Mouse (Mus musculus) testis, postnatal 14 days (tissue): Measurements from ENCODE around the gene Trub2.

ENCODE experiments used
- DNase-seq: peaks from one replicate; pipeline ENCODE4 v3.0.0; 2021; ENCODE audit warnings: low spot score

Gene Trub2

DNA sequence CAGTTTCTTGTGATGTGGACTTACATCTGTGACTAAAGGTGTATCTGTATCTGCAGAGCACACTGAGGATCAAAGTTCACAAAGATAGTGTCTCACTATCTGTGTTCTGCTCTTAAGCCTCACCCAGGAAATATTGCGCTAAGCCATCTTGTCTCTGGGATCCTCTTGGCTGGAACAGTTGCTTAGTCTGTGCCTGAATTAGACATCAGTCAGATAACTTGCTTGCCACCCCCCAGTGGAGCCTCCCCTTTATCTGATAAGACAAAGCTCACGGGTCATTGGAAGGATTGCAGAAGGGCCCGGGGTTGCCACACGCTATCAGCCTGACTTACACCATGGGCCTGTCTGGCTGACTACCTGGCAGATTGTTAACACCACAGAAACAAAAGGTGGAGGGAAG lies 15.0 kb downstream of the Trub2 start:
- DNase-seq: no peak

DNA sequence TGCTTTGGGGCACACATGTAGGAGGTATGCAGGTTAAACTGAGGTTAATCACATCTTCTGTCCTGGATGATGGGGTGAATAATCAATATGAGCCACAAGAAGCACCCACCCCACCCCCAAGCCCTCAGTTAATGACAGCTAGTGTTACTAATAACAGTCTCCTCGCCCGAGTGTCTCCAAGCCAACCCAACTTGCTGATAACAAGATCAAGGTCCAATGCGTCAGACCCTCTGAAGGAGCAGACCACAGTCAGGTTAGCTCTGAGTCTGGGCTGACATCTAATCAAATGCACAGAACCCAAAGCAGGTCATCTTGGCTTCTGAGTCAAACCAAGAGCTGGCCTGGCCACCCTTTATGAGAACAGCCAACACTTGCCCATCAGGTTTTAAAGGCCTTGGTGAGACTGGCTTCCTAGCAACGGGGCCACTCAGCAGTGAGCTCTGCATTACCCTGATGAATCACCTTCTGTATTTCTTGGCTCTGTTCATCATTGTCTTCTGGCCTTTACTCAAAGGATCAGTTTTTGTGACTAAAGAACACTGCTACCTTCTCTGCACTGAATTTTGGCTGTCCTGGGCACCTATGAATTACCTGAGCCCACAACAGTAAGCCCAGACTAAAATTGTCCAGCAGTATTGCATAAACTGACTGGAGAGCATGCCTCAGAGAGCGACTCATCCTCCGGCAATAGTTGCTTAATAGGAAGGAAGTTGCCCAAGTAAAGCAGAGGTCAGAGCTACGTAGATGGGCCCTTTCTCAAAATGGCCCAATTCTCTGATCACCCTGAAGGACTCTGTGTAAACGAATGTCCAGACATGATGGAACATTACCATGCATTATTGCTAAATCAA lies 16.5 kb downstream of the Trub2 start:
- DNase-seq: no peak

DNA sequence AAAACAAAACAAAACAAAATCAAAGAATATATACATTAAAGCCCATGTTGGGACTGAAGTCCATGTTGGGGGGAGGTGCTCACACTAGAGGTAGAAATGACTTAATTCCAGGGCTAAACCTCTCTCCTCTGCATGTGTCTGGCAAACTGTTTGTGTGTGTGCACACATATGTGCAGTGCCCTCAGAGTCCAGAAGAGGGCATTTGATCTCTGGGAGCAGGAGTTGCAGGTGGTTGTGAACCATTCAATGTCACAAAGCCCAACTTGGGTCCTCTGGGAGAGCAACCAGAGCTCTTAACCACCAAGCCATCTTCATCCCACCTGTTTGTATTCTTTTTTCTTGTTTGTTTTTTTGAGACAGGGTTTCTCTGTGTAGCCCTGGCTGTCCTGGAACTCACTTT lies 18.1 kb downstream of the Trub2 start:
- DNase-seq: no peak

DNA sequence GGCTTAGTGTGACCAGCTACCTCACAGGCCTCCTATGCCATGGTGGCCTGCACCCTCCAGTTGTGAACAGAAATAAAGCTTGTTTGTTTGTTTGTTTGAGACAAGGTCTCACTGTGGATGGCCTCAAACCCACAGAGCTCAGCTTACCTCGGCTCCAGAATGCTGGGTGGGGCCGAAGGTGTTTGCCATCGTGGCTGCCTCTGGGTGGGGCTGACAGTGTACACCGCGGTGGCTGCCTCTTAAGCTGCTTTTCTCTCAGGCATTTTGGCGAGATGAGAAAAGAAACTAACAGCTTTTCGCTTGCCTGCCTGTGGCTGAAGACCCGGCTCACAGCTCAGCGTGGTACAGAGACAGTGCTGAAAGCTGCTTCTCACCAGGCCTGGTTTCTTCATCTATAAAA lies 19.4 kb downstream of the Trub2 start:
- DNase-seq: no peak

DNA sequence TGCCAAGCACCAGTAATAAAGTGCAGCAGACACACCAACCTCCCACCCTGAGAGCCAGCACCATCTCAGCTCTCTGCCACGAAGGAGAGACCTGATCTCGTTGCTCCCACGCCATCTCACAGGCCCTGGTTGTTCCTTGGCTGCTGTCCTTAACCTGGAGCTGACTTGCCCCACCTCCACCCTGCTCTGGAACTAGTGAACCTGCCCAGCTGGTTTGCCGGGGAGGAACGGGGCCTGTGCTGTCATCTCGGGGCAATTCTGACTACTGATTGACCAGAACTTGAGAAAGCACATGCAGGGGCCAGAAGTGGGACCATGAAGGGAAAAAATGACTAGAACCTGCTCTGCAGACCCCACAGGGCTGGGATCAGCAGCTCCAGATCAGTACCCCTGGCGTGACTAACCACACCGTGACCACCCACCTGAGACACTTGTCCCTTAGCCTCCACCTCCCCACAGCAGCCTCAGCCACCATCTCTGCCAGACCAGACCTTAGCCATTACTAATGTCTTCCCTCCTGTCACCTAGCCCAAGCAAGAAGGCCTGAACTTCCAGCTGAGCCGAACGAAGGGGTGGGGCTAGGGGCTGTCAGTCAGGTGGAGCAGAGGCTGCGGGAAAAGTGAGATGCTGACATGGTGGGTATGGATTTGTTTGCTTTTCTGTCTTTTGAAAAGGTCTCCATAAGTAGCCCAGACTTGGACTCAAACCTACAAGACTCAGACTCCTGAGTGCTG lies 20.2 kb downstream of the Trub2 start:
- DNase-seq: no peak

DNA sequence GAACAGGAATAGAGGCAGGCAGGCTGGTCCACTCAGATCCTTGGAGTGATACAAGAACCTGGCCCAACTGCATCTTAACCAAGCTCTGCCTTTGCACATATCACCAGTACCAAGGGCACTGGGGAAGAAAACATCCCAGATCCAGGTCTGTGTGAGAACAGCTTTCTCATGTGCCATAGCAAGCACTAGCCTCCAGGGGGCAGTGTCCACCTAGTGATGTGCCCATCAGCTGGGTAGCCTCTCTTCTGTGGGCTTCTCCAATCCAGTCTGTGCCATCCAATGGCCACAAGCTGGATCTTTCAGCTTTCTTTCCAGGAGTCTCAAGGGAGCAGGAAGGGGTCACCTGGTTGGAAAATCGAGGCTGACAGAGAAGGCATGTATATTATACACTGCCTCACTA lies 23.5 kb downstream of the Trub2 start:
- DNase-seq: no peak

DNA sequence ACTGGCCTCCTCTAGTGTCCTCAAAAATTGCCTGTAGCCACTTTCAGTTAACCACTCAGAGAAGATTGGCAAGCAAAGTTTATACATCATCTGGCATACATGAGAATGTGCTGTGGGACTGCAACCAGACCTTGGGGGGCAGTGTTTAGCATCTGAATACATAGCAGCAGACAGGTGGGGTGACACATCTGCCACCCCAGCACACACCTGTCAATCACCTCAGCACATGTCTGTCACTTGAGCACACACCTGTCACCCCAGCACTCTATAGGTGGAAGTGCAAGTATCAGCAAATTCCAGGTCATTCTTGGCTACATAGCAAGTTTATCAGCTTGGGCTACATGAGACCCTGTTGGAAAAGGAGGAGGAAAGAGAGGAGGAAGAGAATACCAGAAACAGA lies 32.6 kb downstream of the Trub2 start:
- DNase-seq: no peak

DNA sequence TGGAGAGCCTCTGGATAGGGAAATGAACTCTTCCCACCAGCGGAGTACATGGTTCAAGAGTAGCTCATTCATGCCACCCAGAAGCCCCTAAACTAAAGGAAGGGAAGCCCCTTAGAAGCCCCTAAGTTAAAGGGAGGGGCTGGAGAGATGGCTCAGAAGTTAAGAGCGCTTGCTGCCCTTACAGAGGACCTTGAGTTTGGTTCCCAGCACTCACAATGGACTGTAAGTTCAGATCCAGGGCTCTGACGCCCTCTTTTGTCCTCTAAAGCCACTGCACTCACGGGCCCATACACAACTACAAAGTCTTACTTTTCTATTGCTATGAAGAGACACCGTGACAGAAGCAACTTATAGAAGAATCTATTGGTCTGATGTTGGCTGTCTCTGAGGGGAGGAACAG lies 35.9 kb downstream of the Trub2 start:
- DNase-seq: no peak

DNA sequence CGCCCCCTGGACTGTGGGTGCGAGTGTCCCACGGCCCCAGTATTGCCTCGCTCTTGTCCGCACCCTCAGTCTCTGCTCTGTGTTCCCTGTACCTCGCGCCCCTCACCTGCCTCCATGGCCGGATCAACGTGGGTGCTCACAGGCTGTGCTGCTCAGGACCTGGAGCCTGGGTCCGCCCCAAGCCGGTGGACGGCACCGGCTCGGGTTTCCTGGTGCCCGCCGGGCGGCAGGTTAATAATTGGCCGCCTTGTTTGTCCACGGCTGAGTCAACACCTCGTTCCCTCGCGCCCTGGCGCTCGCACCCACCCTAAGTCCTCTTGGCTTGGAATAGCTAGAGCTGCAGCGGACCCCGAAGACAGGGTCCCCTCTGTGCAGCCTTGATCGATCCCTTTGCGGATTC lies 36.8 kb downstream of the Trub2 start, which contains the start of gene Gm13420:
TSS of gene Gm13420 (minus strand) at position 189 of the 400 bp plus-strand sequence.
- no peak for DNase-seq

DNA sequence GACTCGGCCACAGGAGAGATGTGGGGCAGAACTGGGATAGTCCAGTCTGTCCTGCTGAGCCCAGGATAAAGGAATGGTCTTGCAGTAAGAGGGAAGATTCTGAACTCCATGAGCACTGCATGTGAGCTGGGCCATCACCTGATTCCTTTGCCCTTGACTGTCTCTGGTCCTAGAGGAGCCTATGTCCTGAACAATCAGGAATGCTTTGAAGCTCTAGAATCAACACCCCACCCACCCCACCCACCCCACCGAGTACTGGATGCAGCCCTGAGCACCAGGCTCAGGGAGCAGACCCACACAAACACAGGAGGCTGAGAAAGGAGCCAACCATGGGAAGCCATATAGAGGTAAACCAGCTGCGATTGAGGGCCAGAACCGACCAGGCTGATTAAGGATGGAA lies 39.8 kb downstream of the Trub2 start:
- DNase-seq: no peak

DNA sequence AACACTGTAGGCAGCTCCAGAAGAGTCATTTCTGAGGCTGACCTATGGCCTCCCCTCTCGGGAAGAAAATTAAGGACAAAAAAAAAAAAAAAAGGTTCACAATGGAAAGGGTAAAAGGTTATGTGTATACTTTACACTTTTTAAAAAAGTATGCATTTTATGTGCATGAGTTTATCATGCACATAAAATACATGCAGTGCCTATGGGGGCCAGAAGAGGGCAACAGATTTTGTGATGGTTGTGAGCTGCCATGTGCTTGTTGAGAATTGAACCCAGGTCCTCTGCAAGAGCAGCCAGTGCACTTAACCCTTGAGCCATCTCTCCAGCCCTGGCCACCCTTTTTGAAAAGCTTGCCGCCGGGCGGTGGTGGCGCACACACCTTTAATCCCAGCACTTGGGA lies 40.5 kb downstream of the Trub2 start:
- DNase-seq: no peak

DNA sequence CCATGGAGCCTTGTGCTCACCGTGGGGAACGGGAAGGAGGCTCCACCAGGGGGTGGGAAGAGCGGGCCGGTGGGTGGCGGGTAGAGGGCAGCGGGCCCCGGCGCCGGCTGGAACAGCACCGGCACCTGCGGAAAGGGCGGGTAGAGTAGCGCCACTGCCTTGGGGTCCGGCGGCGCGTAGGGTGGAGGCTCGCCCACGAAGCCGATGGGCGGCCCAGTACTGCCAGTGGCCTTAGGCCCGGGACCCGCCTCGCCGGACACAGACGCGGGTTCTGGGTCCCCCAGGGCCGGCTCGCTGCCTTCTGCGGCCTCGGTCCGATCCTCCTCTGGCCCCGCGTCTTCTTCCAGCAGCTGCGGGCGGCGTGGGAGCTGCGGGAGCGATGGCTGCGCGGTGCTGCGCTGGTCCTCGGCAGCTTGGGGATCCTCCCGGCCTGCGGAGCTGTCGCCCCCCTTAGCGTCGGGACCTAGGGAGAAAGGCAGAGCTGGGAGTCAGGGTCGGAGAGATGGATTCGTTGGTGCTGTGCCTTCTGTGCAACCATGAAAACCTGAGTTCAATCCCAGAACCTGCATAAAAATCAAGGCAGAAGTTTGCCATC lies 41.0 kb downstream of the Trub2 start:
- no peak for DNase-seq

DNA sequence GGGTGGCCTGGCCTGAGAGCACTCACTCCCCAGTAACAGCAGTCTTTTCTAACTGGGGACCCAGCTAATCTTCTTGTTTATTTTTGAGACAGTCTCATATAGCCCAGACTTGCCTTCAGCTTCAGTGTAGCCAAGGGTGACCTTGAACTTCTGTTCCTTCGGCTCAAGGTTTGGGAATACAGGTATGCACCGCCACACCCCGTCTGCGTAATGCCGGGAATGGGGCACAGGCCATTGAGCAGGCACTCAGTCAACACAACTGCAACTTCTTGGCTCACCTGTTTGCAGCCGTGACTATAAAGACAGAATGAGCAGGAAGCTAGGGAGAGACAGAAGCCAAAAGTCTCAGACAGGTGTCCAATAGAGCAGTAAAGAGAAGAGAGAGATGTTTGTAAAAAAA lies 44.0 kb downstream of the Trub2 start:
- no peak for DNase-seq

DNA sequence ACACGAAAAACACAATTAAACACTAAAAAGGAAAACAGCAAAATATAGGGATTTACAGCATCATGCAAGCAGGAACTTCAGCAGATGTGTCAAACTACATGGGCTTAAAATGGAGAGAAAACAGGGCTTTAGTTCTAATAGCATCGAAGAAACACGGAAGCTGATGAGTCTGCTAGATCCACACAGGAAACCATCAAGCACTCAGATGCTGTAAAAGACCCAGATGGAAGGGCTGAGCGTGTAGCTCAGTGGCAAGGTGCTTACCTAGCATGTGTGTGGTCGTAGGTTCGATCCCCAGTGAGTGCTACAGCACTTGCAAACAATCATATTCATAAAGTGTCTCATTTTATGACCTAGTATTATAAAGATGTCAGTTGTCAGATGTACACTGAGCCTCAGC lies 47.1 kb downstream of the Trub2 start:
- no peak for DNase-seq

DNA sequence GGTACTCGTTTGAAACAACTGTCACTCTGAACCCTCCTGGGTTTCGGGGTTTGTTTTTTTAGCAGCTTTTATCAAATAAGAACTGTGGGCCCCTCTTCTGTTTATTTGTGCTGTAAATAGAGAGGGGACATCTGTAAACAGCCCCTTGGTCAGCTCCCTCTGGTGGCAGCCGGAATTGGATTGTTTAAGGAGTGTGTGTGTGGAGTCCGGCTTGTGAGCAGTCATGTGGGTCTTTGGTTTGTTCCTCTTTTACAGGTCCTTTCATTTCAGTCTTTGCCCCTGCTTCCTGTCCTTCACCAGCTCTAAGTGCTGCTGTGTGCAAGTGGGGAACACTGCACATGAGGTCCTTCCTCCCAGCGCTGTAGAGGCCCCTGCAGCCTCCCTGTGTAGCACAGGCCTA lies 48.9 kb downstream of the Trub2 start:
- no peak for DNase-seq

DNA sequence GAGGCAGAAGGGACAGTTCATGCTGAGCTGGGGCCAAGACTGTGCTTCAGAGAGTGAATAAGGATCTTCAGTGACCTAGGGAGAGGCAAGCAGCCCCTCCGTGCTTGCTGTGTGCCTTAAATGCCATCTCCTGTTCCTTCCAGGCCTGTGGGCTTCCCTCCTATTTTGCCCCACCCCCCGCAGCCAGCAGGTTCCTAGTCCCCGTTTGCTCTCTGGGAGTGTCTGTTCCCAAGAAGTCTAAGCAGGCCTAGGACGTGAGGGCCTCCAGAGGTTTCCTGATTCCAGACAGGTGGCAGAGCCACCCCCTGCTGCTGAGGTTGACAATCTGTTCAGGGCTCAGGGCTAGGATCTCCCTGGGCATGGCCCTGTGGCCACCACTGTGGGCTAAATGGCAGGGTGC lies 49.5 kb downstream of the Trub2 start:
- DNase-seq: no peak

DNA sequence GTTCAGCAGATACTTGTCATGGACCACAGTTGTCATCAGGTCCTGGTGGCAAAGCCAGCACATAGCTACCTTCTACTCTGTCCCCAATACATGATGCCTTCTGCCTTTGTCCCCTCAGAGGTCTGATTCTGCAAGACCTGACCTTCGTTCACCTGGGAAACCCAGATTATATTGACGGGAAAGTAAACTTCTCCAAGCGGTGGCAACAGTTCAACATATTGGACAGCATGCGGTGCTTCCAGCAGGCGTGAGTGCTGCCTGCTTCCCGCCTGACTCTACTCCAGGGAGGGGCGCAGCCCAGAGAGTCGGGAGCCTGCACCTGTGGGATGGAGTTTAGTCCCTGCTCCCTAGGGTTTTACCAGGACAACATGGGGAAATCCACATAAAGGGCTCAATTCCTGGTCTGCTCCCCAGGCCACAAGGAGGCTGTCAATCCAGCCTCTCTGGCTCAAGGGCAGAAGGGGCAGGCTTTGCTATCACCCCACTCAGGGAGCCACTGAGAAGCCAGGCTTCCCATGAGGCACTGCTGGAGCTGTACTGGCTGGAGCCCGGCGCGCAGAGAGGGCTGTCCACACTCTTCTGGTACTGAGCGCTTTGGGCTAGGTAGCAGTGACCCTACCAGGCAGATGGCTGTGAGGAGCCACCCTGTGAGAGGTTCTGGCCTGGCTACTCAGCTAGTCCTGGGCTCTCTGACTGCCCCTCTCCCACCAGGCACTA lies 50.9 kb downstream of the Trub2 start:
- no peak for DNase-seq

DNA sequence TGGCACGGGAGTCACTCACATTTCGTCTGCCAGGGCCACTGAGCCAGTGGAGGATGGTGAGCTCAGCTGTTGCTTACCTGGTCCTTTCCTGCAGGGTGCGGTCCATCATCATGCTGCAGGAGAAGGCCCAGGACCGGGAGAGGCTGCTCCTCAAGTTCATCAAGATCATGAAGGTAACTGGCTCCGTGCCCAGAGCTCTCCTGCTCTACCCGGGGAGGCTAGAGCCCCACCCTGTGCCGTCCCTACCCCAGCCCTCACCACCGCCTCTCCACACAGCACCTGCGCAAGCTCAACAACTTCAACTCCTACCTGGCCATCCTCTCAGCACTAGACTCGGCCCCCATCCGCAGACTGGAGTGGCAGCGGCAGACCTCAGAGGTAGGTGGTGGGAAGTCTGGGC lies 52.6 kb downstream of the Trub2 start:
- DNase-seq: no peak

DNA sequence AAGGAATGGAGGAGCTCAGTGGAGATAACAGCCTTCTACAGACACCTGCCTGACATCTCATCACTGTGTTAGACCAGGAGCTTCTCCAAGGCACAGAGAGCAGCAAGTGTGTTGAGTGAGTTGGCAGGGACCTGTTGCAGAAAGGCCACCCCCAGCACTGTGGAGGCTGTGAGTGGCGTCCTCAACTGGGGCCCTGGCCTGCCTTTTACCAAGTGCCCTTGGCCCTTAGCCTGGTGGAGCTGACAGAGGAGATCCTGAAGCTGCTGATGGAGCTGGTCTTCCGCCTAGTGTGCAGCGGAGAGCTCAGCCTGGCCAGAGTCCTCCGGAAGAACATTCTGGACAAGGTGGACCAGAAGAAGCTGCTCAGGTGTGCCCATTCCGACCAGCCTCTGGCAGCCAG lies 55.0 kb downstream of the Trub2 start:
- no peak for DNase-seq

DNA sequence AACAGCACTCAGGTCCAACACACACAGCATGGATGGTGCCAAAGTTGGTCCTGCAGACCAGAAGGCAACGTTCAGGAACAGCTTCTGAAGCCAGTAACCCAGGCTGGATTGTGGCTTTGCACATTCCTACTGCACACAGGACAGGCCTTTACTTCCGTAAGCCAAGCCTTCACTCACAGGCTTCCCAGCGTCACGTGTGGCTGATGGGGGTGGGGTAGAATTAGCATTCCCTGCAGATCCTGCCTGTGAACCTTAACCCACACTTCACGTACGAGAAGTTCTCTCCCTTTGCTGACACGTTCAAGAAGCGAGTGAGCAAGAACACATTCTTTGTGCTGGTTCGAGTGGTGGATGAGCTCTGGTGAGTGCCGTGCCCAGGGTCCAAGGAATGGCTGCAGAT lies 55.7 kb downstream of the Trub2 start:
- no peak for DNase-seq

DNA sequence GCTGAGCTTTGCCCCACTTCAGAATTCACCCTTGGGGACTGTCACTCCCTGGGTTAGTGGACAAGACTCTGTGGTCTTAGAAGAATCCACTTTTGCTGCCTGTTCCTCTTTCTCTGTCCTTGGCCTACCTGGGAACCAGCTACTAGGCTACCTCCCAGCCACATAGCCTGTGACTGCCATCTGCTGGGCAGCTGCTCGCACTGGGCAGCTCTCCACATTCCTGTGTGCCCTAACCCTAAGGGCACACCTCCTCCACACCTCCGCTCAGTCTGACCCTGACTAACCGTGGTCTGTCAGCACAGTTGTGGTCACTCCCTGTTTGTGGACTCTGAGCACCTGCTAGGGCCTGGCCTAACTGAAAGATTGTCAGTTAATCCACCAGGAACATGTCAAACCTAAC lies 56.8 kb downstream of the Trub2 start:
- DNase-seq: no peak

DNA sequence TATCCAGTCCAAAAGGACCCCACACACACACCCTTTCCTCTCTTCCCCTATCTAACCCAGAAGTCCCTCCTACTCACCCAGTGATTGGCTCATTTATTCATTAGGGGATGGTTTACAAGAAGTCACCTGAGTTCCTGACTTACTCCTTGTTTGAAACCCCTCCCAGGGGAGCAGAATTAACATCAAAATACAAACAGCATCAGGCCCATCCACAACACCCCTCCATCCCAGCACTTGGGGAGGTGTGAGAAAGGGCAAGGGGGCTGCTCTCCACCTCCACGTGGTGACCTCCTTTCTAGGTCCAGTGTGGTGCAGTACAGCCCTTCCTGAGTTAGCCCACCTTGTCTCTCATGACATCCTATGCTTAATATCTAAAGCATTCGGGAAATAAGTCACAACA lies 58.8 kb downstream of the Trub2 start:
- DNase-seq: no peak
